Mouse (Mus musculus) heart, postnatal 0 days (tissue): Measurements from ENCODE around the gene Rhox3g. TPM values are rescaled to one million over a fixed set of nuclear protein-coding genes. Genes with fewer than 3 reads are reported as not detected.

Experiments used
- polyA plus RNA-seq: library from polyadenylated mRNA; unstranded; fragments of >200 nt; fragmentation: Nextera tagmentation; extraction: Ambion mirVana; gene quantifications from 2 replicates; pipeline ENCODE4 v1.2.1, GENCODE M21; 2015
- total RNA-seq: library from RNA; depleted of rRNA; stranded (reverse); fragments of >200 nt; gene quantifications from 2 replicates; pipeline ENCODE4 v1.2.3, GENCODE M21; 2014; ENCODE audit warnings: low replicate concordance; rRNA removed

The Rhox3g gene
- total and polyA plus RNA-seq, 2 experiments from 2014 or later, result not detected

Other genes starting within 250 kb of the Rhox3g start
- gene Rhox3a2, start 248.6 kb downstream of the Rhox3g start, total RNA-seq, result not detected in 2 replicates
- not detected in 2 replicates for gene Rhox3a2, start 248.6 kb downstream of the Rhox3g start, polyA plus RNA-seq
- not detected in 2 replicates for gene Rhox4a2, start 237.8 kb downstream of the Rhox3g start, total RNA-seq
- gene Rhox4a2, start 237.8 kb downstream of the Rhox3g start, polyA plus RNA-seq, result 0.22 TPM in 2 replicates
- not detected in 2 replicates for gene Rhox2b, start 216.5 kb downstream of the Rhox3g start, total RNA-seq
- gene Rhox2b, start 216.5 kb downstream of the Rhox3g start, polyA plus RNA-seq, result not detected in 2 replicates
- gene Rhox4b, start 196.1 kb downstream of the Rhox3g start, total RNA-seq, result not detected in 2 replicates
- not detected in 2 replicates for gene Rhox4b, start 196.1 kb downstream of the Rhox3g start, polyA plus RNA-seq
- gene Rhox2c, start 174.9 kb downstream of the Rhox3g start, total RNA-seq, result not detected in 2 replicates
- gene Rhox2c, start 174.9 kb downstream of the Rhox3g start, polyA plus RNA-seq, result not detected in 2 replicates
- not detected in 2 replicates for gene Rhox3c, start 170.0 kb downstream of the Rhox3g start, total RNA-seq
- 0.11 TPM in 1 of 2 replicates, not detected in the other for gene Rhox3c, start 170.0 kb downstream of the Rhox3g start, polyA plus RNA-seq
- not detected in 2 replicates for gene Rhox4c, start 148.3 kb downstream of the Rhox3g start, total RNA-seq
- gene Rhox4c, start 148.3 kb downstream of the Rhox3g start, polyA plus RNA-seq, result not detected in 2 replicates
- gene Rhox2d, start 135.2 kb downstream of the Rhox3g start, total RNA-seq, result not detected in 2 replicates
- gene Rhox2d, start 135.2 kb downstream of the Rhox3g start, polyA plus RNA-seq, result not detected in 2 replicates
- gene Rhox4d, start 114.3 kb downstream of the Rhox3g start, total RNA-seq, result not detected in 2 replicates
- gene Rhox4d, start 114.3 kb downstream of the Rhox3g start, polyA plus RNA-seq, result not detected in 2 replicates
- not detected in 2 replicates for gene Rhox2e, start 98.2 kb downstream of the Rhox3g start, total RNA-seq
- not detected in 2 replicates for gene Rhox2e, start 98.2 kb downstream of the Rhox3g start, polyA plus RNA-seq
- not detected in 2 replicates for gene Rhox3e, start 86.6 kb downstream of the Rhox3g start, total RNA-seq
- gene Rhox3e, start 86.6 kb downstream of the Rhox3g start, polyA plus RNA-seq, result not detected in 2 replicates
- gene Rhox4e, start 71.2 kb downstream of the Rhox3g start, total RNA-seq, result not detected in 2 replicates
- gene Rhox4e, start 71.2 kb downstream of the Rhox3g start, polyA plus RNA-seq, result not detected in 2 replicates
- gene Rhox2f, start 57.2 kb downstream of the Rhox3g start, total RNA-seq, result not detected in 2 replicates
- not detected in 2 replicates for gene Rhox2f, start 57.2 kb downstream of the Rhox3g start, polyA plus RNA-seq
- gene Rhox3f, start 47.6 kb downstream of the Rhox3g start, total RNA-seq, result not detected in 2 replicates
- gene Rhox3f, start 47.6 kb downstream of the Rhox3g start, polyA plus RNA-seq, result not detected in 2 replicates
- gene Rhox4f, start 20.9 kb downstream of the Rhox3g start, total RNA-seq, result not detected in 2 replicates
- not detected in 2 replicates for gene Rhox4f, start 20.9 kb downstream of the Rhox3g start, polyA plus RNA-seq
- gene Rhox2g, start 14.9 kb upstream of the Rhox3g start, total RNA-seq, result not detected in 2 replicates
- gene Rhox2g, start 14.9 kb upstream of the Rhox3g start, polyA plus RNA-seq, result not detected in 2 replicates
- gene Rhox4g, start 22.7 kb upstream of the Rhox3g start, total RNA-seq, result not detected in 2 replicates
- not detected in 2 replicates for gene Rhox4g, start 22.7 kb upstream of the Rhox3g start, polyA plus RNA-seq
- gene Rhox3h, start 40.2 kb upstream of the Rhox3g start, total RNA-seq, result not detected in 2 replicates
- not detected in 2 replicates for gene Rhox3h, start 40.2 kb upstream of the Rhox3g start, polyA plus RNA-seq
- not detected in 2 replicates for gene Rhox2h, start 44.7 kb upstream of the Rhox3g start, total RNA-seq
- not detected in 2 replicates for gene Rhox2h, start 44.7 kb upstream of the Rhox3g start, polyA plus RNA-seq
- 0.54 TPM in 1 of 2 replicates, not detected in the other for gene Rhox5, start 176.2 kb upstream of the Rhox3g start, total RNA-seq
- 8.0 and 8.4 TPM in 2 replicates for gene Rhox5, start 176.2 kb upstream of the Rhox3g start, polyA plus RNA-seq
- gene Rhox6, start 198.3 kb upstream of the Rhox3g start, total RNA-seq, result not detected in 2 replicates
- not detected in 2 replicates for gene Rhox6, start 198.3 kb upstream of the Rhox3g start, polyA plus RNA-seq
- gene Rhox7a, start 203.1 kb upstream of the Rhox3g start, total RNA-seq, result not detected in 2 replicates
- not detected in 2 replicates for gene Rhox7a, start 203.1 kb upstream of the Rhox3g start, polyA plus RNA-seq